Mouse (Mus musculus): ENCODE data around the gene Rbfox3.

DNA sequence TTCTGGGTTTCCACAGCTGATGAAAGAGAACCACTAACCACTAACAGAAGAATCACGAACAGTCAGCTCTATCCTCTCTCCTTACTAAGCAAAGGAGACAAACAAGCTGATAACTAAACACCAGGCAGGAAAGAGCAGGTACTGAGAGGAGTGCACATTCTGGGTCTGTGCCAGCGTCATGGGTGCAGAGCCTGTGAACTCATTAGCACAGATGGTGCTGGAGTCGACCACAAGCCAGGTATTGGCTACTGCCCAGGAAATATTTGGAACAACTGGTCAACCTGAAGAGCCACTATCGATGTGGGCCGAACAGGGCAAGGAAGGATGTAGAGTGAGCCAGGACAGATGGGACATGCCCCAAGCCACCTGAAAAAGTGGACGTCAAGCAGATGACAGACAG lies 50.2 kb downstream of the Rbfox3 start:
- TF ChIP-seq CTCF (IDR thresholded peaks at IDR 0.05; ENCODE audit: low read depth) = no peak
- no peak for TF ChIP-seq EP300 (IDR thresholded peaks at IDR 0.05; ENCODE audit: low read depth)

Measured in liver, embryonic 14.5 days (tissue).